Mouse (Mus musculus) adrenal gland, adult 8-10 months (tissue): Measurements from ENCODE around the gene Mcoln3. TPM values are rescaled to one million over a fixed set of nuclear protein-coding genes. Genes with fewer than 3 reads are reported as not detected.
A peak's percentile ranks its signal among the peaks of the same experiment; 100 is the strongest.

Source experiments
- DNase-seq: peaks from one replicate; pipeline ENCODE4 v3.0.0; 2022
- total RNA-seq, 4 experiments: library from RNA; stranded (reverse); gene quantifications; 2 replicates each; pipeline ENCODE4 v1.2.4; 2022

The Mcoln3 gene
- under 1 TPM in 2 of 4 experiments, not detected in 2; 0.09 to 0.46 TPM for total RNA-seq

GRCm38 (mm10) chr3:146117258-146117996 lies at the start of gene Mcoln3:
TSS of gene Mcoln3 (plus strand) at chr3:146117450.
- no peak for DNase-seq

- no peak for DNase-seq
These were observed 48.0 kb upstream of the Mcoln3 start for GRCm38 (mm10) chr3:146069276-146069675.

- no peak for DNase-seq
These were observed 44.5 kb upstream of the Mcoln3 start for GRCm38 (mm10) chr3:146072780-146073179.

GRCm38 (mm10) chr3:146080241-146080640 lies 37.0 kb upstream of the Mcoln3 start:
- no peak for DNase-seq

DNA sequence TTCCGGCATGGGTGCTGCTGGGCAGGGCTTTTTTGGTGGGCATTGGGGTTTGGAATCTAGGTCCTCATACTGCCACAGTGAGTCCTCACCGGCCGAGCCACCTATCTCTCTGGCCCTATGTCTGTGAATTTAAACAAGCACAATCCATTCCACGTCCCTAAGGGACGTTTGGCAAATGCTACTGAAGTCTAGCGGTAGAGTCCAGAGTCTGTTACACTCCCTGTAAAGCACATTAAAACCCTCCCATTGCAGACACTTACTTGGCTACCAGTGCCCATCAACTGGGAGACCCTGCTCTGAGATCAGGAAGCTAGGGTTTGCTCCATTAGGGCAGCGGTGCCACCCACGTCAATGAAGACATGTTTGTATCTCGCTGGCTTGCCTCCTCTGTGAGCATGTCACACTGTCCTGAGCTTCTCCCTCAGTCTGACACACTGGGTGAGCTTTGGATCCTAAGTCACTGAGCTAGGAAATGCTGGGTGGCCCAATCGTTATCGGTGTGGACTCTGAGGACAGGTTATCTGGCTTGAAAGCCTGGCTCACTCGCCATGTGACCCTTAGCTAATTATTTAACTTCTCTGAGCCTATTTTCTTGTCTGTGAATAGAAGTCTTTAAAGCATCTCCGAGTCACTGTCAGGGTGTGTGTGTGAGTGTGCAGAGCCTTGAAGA lies 26.1 kb upstream of the Mcoln3 start:
- no peak for DNase-seq

GRCm38 (mm10) chr3:146095066-146095465 lies 22.2 kb upstream of the Mcoln3 start:
- no peak for DNase-seq

DNA sequence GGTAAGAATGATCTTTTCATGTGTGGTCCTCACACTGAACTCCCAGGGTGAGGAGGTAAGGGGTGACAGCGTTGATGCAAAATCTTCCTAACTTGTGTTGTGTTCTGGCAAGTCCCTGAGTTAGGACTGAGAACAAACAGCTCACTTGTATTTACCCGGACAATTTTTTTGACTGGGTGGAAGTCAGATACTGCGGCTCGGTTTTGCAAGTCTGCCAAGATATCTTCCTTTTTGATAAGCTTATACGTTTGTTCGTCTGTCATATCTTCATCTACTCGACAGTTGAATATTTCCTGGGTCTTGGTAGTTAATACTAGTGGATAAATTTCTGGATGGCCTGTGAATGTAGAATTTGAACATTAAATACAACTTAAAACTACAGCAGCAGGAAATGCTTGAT lies 20.3 kb upstream of the Mcoln3 start:
- no peak for DNase-seq

DNA sequence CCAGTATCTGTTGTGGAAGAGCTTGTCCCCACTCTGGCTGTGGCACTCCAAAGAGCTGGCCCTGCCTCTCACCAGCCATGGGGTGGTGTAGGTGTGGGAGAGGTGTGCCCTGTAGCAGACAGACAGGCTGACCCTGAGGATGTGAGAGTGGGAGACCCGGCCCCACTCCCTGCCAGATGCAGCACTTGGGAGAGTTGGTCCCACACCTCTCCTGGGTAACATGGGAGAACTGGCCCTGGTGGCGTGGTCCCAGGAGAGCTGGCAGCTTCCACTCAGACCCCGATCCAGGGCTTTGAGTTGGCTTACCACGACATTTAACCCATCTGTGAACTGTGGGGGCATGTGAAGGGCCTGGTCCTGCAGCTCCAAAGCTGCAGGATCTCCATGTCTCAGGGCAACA lies 19.4 kb upstream of the Mcoln3 start:
- no peak for DNase-seq

DNA sequence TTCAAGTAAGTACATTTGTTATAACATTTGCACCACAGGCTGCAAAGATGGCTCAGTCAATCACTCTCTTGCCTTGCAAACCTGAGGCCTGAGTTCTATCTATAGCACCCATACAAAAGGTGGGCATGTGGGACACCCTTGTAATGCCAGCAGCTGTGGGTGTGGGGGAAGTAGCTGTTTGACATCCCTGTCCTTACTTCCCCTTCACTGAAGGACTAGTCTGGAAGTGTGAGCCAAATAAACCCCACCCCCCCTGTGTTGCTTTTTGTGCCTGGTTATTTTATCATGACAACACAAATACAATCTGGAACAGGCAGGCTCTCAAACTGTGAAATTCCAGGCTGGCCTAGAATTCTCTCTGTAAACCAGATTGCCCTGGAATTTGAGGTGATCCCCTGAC lies 17.3 kb upstream of the Mcoln3 start:
- DNase-seq = no peak

- no peak for DNase-seq
These were observed 15.2 kb upstream of the Mcoln3 start for GRCm38 (mm10) chr3:146102049-146102448.

DNA sequence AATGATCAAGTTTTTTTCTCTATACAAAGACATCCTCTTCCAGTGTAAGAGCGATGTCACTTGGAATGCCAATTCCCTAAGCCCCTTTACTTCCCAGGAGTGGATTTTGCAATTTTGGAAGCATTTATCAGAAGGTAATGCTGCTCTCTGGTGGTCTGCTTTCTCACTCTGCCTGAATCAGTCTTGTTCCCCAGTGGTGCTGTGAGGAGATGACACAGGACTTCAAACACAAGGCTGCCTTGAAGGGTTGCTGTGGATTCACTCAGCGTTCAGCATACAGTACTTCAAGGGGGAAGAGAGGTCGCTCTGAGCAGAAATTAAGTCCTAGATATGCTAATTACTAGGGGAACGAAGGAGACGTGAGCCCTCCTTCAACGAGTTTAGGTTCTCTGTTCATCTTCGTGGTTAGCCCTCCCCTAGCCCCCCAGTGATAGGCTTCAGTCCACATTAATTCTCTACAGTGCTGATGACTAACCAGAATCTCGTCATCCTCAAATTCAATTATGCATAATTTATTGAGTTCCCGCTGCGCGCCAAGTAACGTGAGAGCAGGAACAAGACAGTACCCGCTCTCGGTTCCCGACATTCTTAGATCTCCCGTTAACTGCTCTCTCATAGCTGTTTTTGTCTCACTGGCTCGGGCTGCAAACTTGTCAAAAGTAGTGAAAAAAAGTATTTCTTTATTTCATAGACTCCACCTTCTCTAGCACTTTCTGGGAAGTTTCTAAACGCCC lies 10.0 kb upstream of the Mcoln3 start:
- DNase-seq = peak; percentile 10

DNA sequence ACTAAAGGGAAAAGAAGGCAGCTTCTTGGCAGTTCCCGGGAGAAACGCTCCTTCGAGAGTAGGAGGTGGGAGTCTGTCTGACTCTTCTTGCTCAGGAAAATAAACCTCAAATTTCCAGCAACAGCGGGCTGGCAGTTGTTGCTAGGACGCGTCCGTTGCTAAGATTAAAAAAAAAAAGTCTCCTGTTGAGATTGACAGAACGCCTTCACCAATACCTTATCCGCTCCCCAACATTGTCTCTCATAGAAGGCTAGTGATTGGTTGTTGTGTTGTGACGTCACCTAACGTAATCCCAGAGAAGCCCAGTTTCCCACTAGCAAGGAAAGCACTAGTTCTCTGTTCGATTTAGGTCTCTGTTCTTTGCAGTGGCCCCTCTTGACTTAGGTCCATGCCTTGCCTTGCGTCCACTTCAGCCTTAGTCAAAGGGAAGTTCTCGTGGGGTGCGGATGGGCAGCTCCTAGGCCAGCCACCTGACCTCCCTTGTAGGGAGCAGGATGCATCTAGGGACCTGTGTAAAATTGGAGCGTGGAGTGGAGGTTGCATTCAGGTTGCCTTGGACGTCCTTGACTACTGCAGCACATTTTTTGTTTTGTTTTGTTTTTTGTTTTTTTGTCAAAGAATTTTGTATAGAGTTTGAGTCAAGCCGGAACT lies 9.2 kb upstream of the Mcoln3 start, which contains the start of gene Wdr63:
Gene Wdr63, minus strand, starts transcription at position 210 of the 651 bp plus-strand sequence.
- peak; percentile 34 for DNase-seq

DNA sequence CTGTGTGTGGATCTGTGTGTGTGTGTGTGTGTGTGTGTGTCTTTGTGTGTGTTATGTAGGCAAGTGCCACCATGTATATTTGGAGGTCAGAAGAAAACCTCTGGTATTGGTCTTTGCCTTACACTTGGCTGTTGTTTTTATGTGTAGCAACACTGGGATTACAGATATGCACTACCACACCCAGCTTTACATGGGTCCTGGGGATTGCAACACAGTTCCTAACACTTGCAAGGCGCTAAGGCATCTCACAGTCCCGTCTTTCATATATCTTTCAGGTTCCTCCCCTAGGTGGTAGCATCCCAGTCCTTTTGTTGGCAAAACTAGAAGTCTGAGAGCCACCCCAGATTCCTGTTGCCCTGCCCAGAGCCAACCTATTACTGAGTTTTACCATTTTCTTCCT lies 8.3 kb upstream of the Mcoln3 start:
- DNase-seq = no peak

GRCm38 (mm10) chr3:146110358-146110757 lies 6.9 kb upstream of the Mcoln3 start:
- no peak for DNase-seq

DNA sequence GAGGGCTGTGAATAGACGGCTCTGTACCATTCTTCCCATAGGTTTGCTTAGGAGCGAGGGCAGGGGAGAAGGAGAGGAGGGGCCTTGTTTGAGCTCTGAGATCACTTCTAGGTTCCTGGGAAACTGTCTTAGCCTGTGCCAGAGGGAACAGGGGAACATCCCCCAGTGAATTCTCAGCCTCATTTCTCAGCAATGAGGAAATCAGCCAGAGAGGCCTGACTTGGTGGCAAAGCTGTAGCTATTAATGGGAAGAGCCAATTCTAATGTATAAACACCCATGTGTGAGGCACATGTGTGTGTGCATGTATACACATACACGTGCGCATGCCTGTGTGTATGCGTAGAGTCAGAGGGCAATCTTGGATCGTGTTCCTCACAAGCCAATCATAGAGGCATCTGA lies 6.3 kb upstream of the Mcoln3 start:
- no peak for DNase-seq

DNA sequence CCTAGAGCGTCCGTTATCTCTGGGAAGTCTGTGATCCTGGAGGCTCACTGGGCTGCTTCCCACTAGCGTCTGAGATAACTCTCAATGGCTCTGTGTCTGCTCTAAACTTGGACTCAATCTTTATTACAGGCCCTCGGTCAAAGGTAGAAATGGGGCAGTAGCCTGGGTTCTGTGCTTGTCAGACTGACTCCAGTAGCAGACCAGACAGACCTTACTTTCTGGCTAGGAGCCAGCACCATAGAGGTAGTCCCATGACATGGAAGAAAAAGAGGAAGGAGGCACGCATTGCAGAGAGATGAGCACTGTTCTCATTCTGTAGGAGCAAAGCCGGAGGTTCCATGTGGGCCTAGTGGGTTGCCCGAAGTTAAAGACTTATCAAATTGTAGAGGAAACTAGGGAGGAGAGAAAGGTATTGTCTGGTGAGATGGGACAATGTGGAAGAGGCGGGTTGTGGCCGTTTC lies 777 bp downstream of the Mcoln3 start:
- DNase-seq = no peak

DNA sequence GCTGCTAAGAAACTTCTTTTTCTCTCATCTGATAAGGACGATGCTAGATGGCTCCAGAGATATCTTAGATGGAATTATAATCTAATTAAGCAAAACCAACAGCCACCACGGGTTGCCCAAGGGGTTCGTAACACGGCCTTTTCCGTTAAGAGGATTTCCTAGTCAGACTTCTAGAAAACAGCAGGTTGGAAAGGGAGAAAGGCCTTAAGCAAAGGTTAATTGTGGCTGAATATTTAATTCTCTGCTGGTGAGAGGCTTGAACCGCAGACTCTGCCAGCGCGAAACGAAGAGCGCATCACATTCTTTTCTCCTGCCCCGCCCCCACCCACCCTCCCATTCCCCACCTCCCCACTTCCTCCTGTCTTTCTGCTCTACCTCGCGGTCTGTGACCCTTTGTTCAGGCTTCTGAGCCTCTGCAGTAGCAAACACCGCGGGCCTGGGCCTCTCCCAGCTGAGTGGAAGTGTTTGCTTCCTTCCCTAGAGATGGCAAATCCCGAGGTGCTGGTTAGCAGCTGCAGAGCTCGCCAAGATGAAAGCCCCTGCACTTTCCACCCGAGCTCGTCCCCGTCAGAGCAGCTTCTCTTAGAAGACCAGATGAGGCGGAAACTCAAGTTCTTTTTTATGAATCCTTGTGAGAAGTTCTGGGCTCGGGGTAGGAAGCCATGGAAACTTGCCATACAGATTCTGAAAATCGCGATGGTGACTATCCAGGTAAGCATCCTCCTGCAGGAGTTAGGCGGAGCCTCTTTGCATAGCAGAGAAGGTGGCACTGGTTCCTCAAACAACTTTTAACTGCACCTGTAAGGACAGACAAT lies 4.3 kb downstream of the Mcoln3 start:
- DNase-seq = no peak

DNA sequence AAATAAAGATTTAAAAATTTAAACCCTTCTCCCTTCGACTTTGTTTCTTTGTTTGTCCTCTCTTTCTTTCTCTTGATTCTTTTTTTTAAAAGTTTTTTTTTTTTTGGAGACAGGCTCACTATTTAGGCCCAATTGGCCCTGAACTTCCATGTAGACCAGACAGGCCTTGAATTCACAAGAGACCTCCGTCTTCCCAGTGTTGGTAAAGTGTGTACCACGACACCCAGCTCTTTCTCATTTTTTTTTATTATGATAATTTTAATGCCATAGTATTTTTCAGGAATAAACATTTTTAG lies 4.8 kb downstream of the Mcoln3 start:
- no peak for DNase-seq

GRCm38 (mm10) chr3:146122807-146123463 lies 5.7 kb downstream of the Mcoln3 start:
- no peak for DNase-seq

- DNase-seq = no peak
These were observed 6.2 kb downstream of the Mcoln3 start for GRCm38 (mm10) chr3:146123464-146123825.

DNA sequence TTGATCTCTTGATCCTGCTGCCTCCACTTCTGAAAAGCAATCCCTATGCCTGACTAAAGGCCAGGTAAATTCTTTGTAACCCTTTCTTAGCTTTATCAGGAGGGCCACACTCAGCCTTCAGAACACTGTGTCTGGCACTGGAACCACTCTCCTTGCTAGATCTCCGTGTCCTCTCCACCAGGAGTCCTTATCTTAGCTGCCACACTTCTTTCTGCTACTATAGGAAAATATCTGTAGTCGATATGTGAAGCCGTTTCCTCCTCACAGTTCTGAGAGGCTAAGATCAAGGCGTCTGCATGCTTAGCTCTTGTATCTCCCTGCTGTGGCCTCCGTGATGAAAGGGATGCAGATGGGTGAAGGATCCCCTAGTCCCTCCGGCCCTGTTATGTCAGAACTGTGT lies 10.0 kb downstream of the Mcoln3 start:
- DNase-seq = no peak

- DNase-seq = no peak
These were observed 17.6 kb downstream of the Mcoln3 start for GRCm38 (mm10) chr3:146134834-146135233.
